Mouse (Mus musculus) forebrain, embryonic 14.5 days (tissue): ENCODE results near the gene Rtl10. TPM values are rescaled to one million over a fixed set of nuclear protein-coding genes. Genes with fewer than 3 reads are reported as not detected.
A peak's percentile ranks its signal among the peaks of the same experiment; 100 is the strongest.

Experiments
- ATAC-seq: fragments of 200-750 bp; cut with Nextera tagmentation; 2 replicates; pipeline ENCODE4 v1.8.0; 2017; ENCODE audit warnings: mild to moderate bottlenecking, moderate library complexity
- DNase-seq: peaks from one replicate; pipeline ENCODE4 v3.0.0-alpha.2; 2015; ENCODE audit warnings: low spot score
- H3K27ac ChIP-seq: fragments of 300-500 bp; sonication (generic); 2 replicates; pipeline ENCODE4 v1.5.1; 2014; ENCODE audit warnings: low read depth, mild to moderate bottlenecking, control low read depth, low read length, moderate library complexity
- H3K27me3 ChIP-seq: fragments of 300-500 bp; sonication (generic); replicated peaks from 2 replicates; pipeline ENCODE4 v1.6.1; 2014; ENCODE audit warnings: low read length, control low read depth, mixed read lengths; ENCODE audit not compliant: control insufficient read depth, insufficient read depth
- H3K36me3 ChIP-seq: fragments of 300-500 bp; sonication (generic); 2 replicates; pipeline ENCODE4 v1.6.1; 2014; ENCODE audit warnings: low read length, control low read depth; ENCODE audit not compliant: control insufficient read depth, insufficient read depth
- H3K4me1 ChIP-seq: fragments of 300-500 bp; sonication (generic); 2 replicates; pipeline ENCODE4 v1.6.1; 2014; ENCODE audit warnings: antibody characterized with exemption, low read length, control low read depth; ENCODE audit not compliant: control insufficient read depth, insufficient read depth
- H3K4me2 ChIP-seq: fragments of 300-500 bp; sonication (generic); 2 replicates; pipeline ENCODE4 v1.6.1; 2014; ENCODE audit warnings: mild to moderate bottlenecking, control low read depth, low read length
- H3K4me3 ChIP-seq: fragments of 300-500 bp; sonication (generic); 2 replicates; pipeline ENCODE4 v1.5.1; 2014; ENCODE audit warnings: low read depth, low read length, control low read depth
- H3K9ac ChIP-seq: fragments of 300-500 bp; sonication (generic); 2 replicates; pipeline ENCODE4 v1.6.1; 2014; ENCODE audit warnings: mild to moderate bottlenecking, low read length, control low read depth, moderate library complexity
- H3K9me3 ChIP-seq: fragments of 300-500 bp; sonication (generic); replicated peaks from 2 replicates; pipeline ENCODE4 v1.6.1; 2016; ENCODE audit warnings: low read length, control low read depth, mixed read lengths; ENCODE audit not compliant: control insufficient read depth
- WGBS: fragments of 180-500 bp; shearing (Covaris S2); extraction: QIAGEN DNeasy Blood & Tissue Kit; methylation state at CpG from one replicate; pipeline ENCODE4 v1.1.7; 2014; 5-methylcytosine and 5-hydroxymethylcytosine counted together
- polyA plus RNA-seq: library from polyadenylated mRNA; unstranded; fragments of >200 nt; fragmentation: Nextera tagmentation; extraction: Ambion mirVana; gene quantifications from 2 replicates; pipeline ENCODE4 v1.2.1, GENCODE M21; 2014

Rtl10 gene
- polyA plus RNA-seq, 1 experiment from 2014 or later, result 3.0 TPM

GRCm38 (mm10) chr16:18543151-18543829, 44.6 kb downstream of the Rtl10 start:
- DNase-seq, result peak; percentile 63
- H3K4me3 ChIP-seq, result no peak overlapping the region
- no peaks in the 10 kb centered on the region for H3K36me3 ChIP-seq
- H3K9me3 ChIP-seq, result no peaks in the 10 kb centered on the region
- 0 out of 2 replicates have a peak overlapping the region, but pooled peaks have one; percentile 9 for H3K27ac ChIP-seq
- 47% methylated on average over 8 of the region's 8 CpGs for WGBS
- no peaks in the 10 kb centered on the region for H3K27me3 ChIP-seq
- ATAC-seq, result peak; percentile 78
- H3K9ac ChIP-seq, result no peak overlapping the region
- H3K4me2 ChIP-seq, result no peak overlapping the region
- peaks cover 3% of the 10 kb centered on the region for H3K4me1 ChIP-seq

- Histone ChIP-seq H3K27ac (no peak overlapping the region), H3K4me1 (peaks cover 3% of the 10 kb centered on the region), H3K4me3 (no peak overlapping the region), H3K27me3 (no peaks in the 10 kb centered on the region), H3K9me3 (no peaks in the 10 kb centered on the region), H3K36me3 (no peaks in the 10 kb centered on the region), H3K4me2 (no peak overlapping the region), H3K9ac (no peak overlapping the region)
- WGBS, result 41% methylated on average over 5 of the region's 5 CpGs
- DNase-seq, result peak; percentile 63
- no peak for ATAC-seq
These were observed 49.2 kb downstream of the Rtl10 start for GRCm38 (mm10) chr16:18547891-18548290.

Other genes starting within 250 kb of the Rtl10 start
- gene Gm49776, start 240.6 kb upstream of the Rtl10 start, polyA plus RNA-seq, result 1.8 TPM in 1 of 2 replicates, not detected in the other
- gene Dgcr8, start 209.7 kb upstream of the Rtl10 start, polyA plus RNA-seq, result 26.3 and 31.3 TPM in 2 replicates
- 78.7 and 81.3 TPM in 2 replicates for gene Tango2, start 150.8 kb upstream of the Rtl10 start, polyA plus RNA-seq
- 46.8 and 47.8 TPM in 2 replicates for gene Arvcf, start 150.7 kb upstream of the Rtl10 start, polyA plus RNA-seq
- 22.0 and 23.5 TPM in 2 replicates for gene Txnrd2, start 72.5 kb upstream of the Rtl10 start, polyA plus RNA-seq
- gene Comt, start 72.0 kb upstream of the Rtl10 start, polyA plus RNA-seq, result 54.6 and 71.9 TPM in 2 replicates
- gene Gnb1l, start 188 bp upstream of the Rtl10 start, polyA plus RNA-seq, result 16.2 and 19.1 TPM in 2 replicates
- gene Tbx1, start 91.8 kb downstream of the Rtl10 start, polyA plus RNA-seq, result 0.48 and 0.64 TPM in 2 replicates
- 9.6 and 10.3 TPM in 2 replicates for gene Gp1bb, start 123.5 kb downstream of the Rtl10 start, polyA plus RNA-seq
- 5.7 and 8.2 TPM in 2 replicates for gene Gm49601, start 127.5 kb downstream of the Rtl10 start, polyA plus RNA-seq
- 138 and 177 TPM in 2 replicates for gene Sept5, start 131.1 kb downstream of the Rtl10 start, polyA plus RNA-seq